Mouse (Mus musculus) lung, adult 2 months (tissue): ENCODE measurements at regions not wholly inside any gene's neighbourhood (a gene's known extent, or its start where the extent isn't known, plus 50 kb on each side); places are given as distances from the start of the nearest gene placed in this dataset.

ENCODE experiments used
- CTCF ChIP-seq: fragments of 200-500 bp; IDR thresholded peaks from 2 replicates; pipeline ENCODE4 v1.5.1; 2011; ENCODE audit warnings: mild to moderate bottlenecking, low read length, control low read depth; ENCODE audit not compliant: insufficient read depth
- POLR2A ChIP-seq: fragments of 200-500 bp; IDR thresholded peaks from 2 replicates; pipeline ENCODE4 v1.6.1; 2011; ENCODE audit warnings: low read depth, mild to moderate bottlenecking, control low read depth, low read length, borderline replicate concordance; ENCODE audit errors: extremely low read depth

DNA sequence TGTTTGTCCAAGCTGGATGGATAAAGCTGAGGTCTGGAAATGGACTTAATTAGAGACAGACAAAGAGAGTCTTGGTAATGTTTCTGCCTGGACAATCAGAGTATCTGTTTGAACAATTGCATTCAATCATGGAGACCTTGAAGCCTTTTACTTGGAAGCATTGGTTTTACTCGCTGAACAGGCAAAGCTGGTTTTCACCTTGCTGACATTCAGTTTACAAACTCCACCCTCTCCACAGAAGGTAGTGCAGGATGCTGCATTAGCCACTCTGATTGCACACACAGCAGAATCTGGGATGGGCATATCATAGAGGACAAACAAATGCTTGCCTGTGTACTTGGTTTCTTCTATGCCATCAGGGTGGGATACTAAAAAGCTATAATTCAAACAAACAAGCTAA, 541.4 kb downstream of the Adra2a start:
- no peak for TF ChIP-seq POLR2A
- TF ChIP-seq CTCF: no peak
